Mouse (Mus musculus) cerebellum, adult 2 months (tissue): ENCODE measurements at regions not wholly inside any gene's neighbourhood (a gene's known extent, or its start where the extent isn't known, plus 50 kb on each side); places are given as distances from the start of the nearest gene placed in this dataset.

Source experiments
- DNase-seq, 2 experiments: peaks; one replicate each; pipeline ENCODE4 v3.0.0; 2021
- H3K27ac ChIP-seq: fragments of 200-500 bp; 2 replicates; pipeline ENCODE4 v1.5.1; 2012; ENCODE audit warnings: low read length, control low read depth, inconsistent platforms; ENCODE audit not compliant: insufficient read depth
- H3K27me3 ChIP-seq: fragments of 200-500 bp; 2 replicates; pipeline ENCODE4 v1.6.1; 2012; ENCODE audit warnings: inconsistent platforms, mild to moderate bottlenecking, low read length, moderate library complexity; ENCODE audit not compliant: control insufficient read depth, insufficient read depth
- H3K4me1 ChIP-seq: fragments of 200-500 bp; 2 replicates; pipeline ENCODE4 v1.6.1; 2011; ENCODE audit warnings: low read length; ENCODE audit not compliant: control insufficient read depth, insufficient read depth
- H3K4me3 ChIP-seq: fragments of 200-500 bp; replicated peaks from 2 replicates; pipeline ENCODE3; 2011; ENCODE audit warnings: mild to moderate bottlenecking, low read depth, low read length, control low read depth; ENCODE audit not compliant: insufficient read depth
- CTCF ChIP-seq: fragments of 200-500 bp; IDR thresholded peaks from 2 replicates; pipeline ENCODE4 v1.5.1; 2011; ENCODE audit warnings: low read depth, mild to moderate bottlenecking, control low read depth, low read length, moderate library complexity, borderline replicate concordance; ENCODE audit not compliant: insufficient read depth
- POLR2A ChIP-seq: fragments of 200-500 bp; IDR thresholded peaks from 2 replicates; pipeline ENCODE4 v1.6.1; 2011; ENCODE audit warnings: low read length, control low read depth, borderline replicate concordance; ENCODE audit not compliant: insufficient read depth
- WGBS: fragments of 180-500 bp; shearing (Covaris S2); methylation state at CpG from one replicate; pipeline ENCODE4 v1.1.7; 2018; 5-methylcytosine and 5-hydroxymethylcytosine counted together

DNA sequence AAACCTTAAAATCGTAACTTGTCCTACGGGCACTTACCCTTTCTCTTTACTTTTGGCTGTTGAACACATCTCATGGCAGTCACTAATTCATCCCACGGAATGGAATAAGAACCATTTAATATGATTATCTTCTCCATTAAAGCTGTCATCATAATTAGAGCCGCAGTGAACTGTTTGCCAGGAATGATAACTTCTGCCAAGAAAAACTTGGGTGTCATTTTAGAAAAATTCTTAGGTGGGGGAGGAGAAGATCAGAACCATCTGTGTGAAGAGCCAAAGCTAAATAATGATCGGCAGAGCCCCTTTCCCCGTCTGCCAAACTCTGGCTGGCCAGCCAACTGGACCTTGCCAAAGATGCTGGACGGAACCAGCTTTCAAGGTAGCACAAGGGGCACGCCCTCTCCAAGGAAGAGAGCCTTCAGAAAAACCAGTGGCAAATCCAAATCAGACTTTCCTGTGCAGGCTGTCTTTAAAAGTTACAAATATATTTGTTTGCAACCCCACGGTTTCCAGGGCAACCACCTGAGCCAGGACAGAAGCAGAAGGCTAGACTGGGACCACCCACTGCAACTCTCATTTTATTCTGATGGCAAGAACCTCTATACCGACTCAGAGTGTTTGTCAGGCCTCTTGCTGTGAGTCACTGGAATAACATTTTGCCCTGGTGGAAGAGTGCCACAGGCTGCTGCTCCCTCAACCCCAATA is 77.9 kb upstream of the Zfp280d start:
- no peak for DNase-seq
- 40% methylated on average over 10 of the region's 10 CpGs for WGBS
- TF ChIP-seq CTCF = no peak
- no peak for TF ChIP-seq POLR2A
- Histone ChIP-seq H3K27ac (no peak overlapping the region), H3K4me3 (no peak overlapping the region), H3K27me3 (no peaks in the 10 kb centered on the region), H3K4me1 (no peaks in the 10 kb centered on the region; the same call in 1 of the 2 replicates)

DNA sequence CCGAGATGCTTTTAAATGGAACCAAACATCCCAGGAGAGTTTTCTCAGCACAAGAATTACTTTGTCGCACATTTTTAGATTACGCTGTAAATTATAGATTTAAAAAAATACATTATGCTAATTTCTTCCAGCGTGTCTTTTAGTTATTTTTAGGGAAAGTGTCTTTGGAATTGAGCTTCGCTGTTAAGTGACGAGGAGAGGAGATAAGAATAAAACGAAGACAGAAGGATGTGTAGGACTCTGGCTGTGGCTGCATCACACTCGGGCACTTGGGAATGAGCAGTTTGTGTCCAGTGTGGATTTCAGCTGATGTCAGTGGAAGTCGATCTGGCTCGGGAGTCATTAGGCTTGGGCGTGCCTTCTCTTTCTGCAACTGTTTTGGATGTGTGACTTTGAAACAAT is 77.3 kb upstream of the Zfp280d start:
- H3K4me1 ChIP-seq = no peaks in the 10 kb centered on the region
- no peaks in the 10 kb centered on the region for H3K27me3 ChIP-seq
- no peak for TF ChIP-seq CTCF
- no peak for TF ChIP-seq POLR2A
- 49% methylated on average over 11 of the region's 11 CpGs for WGBS
- H3K4me3 ChIP-seq = no peak overlapping the region
- H3K27ac ChIP-seq = no peak overlapping the region
- DNase-seq = no peak

DNA sequence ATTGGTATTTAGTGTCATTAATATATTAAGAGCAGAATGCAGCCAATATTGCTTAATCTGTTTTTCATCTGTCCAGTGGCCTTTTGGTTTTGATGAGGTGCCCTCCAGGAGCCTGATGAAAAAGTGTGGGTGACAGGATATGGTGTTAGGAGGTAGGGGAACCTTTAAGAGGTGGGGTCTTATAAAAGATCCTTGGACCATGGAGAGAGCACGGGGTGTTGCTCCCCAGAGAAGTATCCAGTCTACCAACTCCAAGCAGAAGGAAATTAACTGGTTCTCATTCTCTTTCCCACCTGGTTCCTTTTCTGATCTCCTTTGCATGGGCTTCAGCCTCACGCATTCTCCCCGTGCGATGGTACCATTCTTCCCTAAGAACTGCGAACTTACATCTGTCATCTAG is 75.7 kb upstream of the Zfp280d start:
- Histone ChIP-seq H3K4me3 (no peak overlapping the region), H3K27ac (no peak overlapping the region), H3K4me1 (no peaks in the 10 kb centered on the region), H3K27me3 (no peaks in the 10 kb centered on the region)
- TF ChIP-seq POLR2A (no peak), CTCF (no peak)
- DNase-seq = no peak
- WGBS = 97% methylated on average over 5 of the region's 5 CpGs

DNA sequence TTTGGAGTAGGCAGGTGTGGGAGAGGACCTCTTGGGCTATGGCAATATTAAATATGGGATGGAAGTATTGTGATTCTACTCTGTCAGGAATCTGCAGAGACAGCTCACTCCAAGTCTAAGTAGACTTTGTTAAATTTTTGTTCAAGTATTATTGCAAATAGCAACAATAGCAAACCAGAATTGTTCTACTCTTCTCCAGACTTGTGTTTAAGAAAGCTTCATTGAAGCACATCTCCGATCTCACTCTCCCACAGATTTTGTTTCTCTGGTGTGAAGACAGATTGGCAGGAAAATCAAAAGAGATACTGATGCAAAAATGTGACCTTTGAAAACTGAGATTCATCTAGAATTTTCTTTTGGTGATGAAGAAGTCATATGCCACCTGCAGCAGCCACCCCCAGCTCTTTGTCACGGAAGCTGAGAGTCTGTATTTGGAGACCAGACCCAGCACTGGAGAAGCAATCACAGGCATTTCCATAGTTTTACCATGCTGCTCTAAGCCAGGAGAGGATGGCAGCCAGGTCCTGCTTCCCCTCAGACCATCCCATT is 70.2 kb upstream of the Zfp280d start:
- DNase-seq = no peak
- H3K4me3 ChIP-seq = no peak overlapping the region
- 95% methylated on average over 2 of the region's 2 CpGs for WGBS
- H3K27me3 ChIP-seq = no peaks in the 10 kb centered on the region
- TF ChIP-seq POLR2A = no peak
- TF ChIP-seq CTCF = no peak
- no peak overlapping the region for H3K27ac ChIP-seq
- no peaks in the 10 kb centered on the region for H3K4me1 ChIP-seq

DNA sequence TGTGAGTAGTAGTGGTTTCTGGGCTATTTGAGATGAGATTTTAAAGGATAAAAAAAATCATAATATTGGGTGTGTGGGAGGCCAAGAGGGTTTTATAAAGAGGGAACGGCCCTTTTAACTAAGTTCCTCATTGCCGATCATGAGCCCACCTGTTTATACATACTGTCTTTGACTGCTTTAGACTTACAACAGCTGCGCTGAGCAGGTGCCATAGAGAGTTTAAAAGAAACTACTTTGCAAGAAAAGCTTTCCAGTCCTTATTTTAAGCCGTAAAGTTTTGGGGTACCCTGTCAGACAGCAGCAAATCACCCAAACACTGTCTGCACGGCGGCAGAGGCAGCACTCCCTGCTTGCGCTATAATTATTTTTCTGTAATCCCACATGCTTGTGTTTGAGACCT is 68.8 kb upstream of the Zfp280d start:
- Histone ChIP-seq H3K4me1 (no peaks in the 10 kb centered on the region), H3K27ac (no peak overlapping the region), H3K27me3 (no peaks in the 10 kb centered on the region), H3K4me3 (no peak overlapping the region)
- WGBS = 95% methylated on average over 7 of the region's 7 CpGs
- TF ChIP-seq CTCF (no peak), POLR2A (no peak)
- no peak for DNase-seq

DNA sequence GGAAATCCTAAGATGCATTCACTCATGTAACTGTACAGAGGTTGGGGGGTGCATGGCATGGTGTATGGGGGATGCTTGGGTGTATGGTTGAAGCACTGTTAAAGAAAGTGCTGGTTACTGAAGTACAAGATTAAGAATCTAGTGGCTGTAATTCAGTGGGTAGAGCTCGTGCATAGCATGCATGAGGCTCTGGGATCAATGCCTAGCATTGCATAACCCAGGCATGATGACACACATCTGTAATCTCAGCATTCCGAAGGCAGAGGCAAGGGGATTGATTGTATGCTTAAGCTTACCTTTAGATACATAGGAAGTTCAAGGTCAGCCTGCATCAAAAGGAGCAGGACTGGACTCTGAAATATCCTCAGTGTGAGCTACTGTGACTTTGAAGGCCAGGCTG is 67.7 kb upstream of the Zfp280d start:
- no peak overlapping the region for H3K27ac ChIP-seq

DNA sequence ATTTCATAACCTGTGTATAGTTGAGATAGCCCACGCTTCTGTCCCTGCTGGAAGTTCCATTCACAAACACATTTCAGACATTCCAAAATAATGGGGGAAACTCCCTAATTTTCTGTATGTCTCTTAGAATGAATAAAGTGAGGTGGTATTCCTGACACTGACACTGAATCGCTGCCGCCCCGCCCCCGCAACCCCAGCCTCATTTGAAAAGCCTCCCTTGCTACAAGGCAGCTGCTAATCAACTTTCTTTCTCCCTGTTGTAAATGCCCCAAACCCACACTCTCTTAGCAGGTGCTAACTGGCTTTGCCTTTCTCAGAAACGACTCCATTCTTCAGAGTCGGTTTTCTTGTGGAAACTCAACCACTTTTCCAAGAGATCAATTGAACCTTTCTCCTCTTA is 66.4 kb upstream of the Zfp280d start:
- no peaks in the 10 kb centered on the region for H3K27me3 ChIP-seq
- no peak for DNase-seq
- 74% methylated on average over 7 of the region's 7 CpGs for WGBS

More for the DNA sequence above, 67.7 kb upstream of the Zfp280d start:
- DNase-seq = no peak
- no peak overlapping the region for H3K4me3 ChIP-seq
- no peaks in the 10 kb centered on the region for H3K4me1 ChIP-seq
- TF ChIP-seq POLR2A (no peak), CTCF (no peak)
- H3K27me3 ChIP-seq = no peaks in the 10 kb centered on the region
- 87% methylated on average over 2 of the region's 2 CpGs for WGBS

More for the DNA sequence above, 66.4 kb upstream of the Zfp280d start:
- H3K4me3 ChIP-seq = no peak overlapping the region
- no peak overlapping the region for H3K27ac ChIP-seq
- no peaks in the 10 kb centered on the region for H3K4me1 ChIP-seq
- TF ChIP-seq POLR2A (no peak), CTCF (no peak)
